Mouse (Mus musculus) CH12F3 (cell line): ENCODE results near the gene Unc5c.

Experiments used
- in situ Hi-C: fragments of 300-500 bp; cut with MboI; formaldehyde crosslinking; loops from 2 replicates; pipeline ENCODE4 v1.14.3; 2020; ENCODE audit warnings: low sequenced_read_pairs

Unc5c gene

DNA sequence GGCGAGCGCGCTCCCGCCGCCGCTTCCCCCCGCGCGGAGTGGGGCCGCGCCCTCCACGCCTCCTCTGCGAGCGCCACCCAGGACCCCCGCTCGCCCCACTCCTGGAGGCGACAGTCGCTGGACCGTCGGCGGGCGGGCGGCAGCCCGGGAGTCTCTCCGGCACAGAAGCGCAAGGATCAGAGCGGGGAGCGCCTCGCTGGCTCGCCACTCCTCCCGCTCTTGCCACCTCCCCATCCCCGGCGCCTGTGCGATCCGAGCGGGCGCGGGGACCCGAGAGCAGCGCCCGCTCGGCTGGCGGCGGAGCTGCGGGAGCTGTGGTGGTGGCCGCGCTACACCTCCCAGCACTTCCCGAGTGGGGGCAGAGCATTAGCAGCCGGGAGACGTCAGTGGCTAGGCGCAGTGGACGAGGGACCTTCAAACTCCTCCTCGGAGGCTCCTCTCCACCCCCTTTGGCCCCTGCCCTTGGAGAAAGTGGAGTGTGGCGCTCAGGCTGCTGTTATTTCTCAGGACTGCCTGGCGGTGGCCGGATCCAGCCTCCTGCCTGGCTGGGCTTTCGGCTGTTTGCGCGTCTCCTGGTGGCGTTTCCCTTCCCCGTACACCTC is at the start of gene Unc5c:
Unc5c (plus strand) TSS at position 113 of the 602 bp plus-strand sequence.
- in situ Hi-C loops, result no loop called here

- in situ Hi-C loops, result no loop called here
These were observed 7.5 kb upstream of the Unc5c start for GRCm38 (mm10) chr3:141457475-141457874.

DNA sequence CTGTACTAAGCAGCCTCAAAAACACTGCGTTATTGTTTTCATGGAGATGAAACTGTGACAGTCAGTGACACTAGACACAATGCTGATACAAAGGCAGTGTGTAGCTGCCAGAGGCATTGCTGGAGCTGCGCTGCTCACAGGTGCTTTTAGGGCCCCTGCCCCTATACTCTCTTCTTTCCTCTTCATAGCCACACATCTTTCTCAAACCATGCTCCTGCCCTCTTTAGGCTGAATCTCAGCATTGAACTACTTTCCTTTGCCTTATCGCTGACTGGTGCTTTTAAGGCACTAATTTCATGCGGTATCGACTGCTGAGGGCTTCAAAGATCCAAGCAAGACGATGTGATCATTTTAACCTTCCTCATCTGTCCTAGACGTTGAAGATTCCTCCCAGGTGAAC is 2.5 kb upstream of the Unc5c start:
- in situ Hi-C loops, result no loop called here

- in situ Hi-C loops, result no loop called here
These were observed 319 bp upstream of the Unc5c start for GRCm38 (mm10) chr3:141464691-141465103.

- in situ Hi-C loops, result no loop called here
These were observed 1.0 kb downstream of the Unc5c start for GRCm38 (mm10) chr3:141466061-141466460.

DNA sequence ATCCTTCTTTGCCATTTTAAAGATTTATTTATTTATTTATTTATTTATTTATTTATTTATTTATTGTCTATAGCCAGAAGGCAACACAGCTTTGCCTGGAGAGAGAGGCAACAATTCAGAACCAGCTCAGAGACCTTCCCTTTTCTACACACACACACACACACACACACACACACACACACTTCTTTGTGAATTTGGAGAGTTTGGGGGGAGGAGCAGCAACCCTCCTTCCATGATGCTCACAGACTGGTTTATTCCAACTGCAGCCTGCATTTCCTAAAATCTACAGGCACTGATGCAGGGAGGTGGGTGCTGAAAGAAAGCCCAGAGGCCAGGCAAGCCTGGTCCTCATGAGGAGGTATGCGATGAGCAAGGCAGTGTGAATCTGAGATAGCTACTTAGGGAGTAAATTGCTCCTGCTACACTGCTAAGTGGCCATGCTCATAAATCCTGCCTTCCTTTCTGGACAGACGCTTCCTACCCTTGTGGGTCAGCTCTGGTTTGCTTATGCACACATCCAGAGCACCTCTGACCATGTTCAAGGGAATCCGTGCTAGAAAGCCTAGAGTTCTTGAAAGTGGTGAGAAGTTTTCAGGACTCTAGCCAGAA is 1.8 kb downstream of the Unc5c start:
- in situ Hi-C loops, result no loop called here

- in situ Hi-C loops, result no loop called here
These were observed 4.3 kb downstream of the Unc5c start for GRCm38 (mm10) chr3:141469338-141469737.

- in situ Hi-C loops, result no loop called here
These were observed 8.2 kb downstream of the Unc5c start for GRCm38 (mm10) chr3:141473205-141473604.

- in situ Hi-C loops, result no loop called here
These were observed 10.4 kb downstream of the Unc5c start for GRCm38 (mm10) chr3:141475389-141475788.

GRCm38 (mm10) chr3:141475919-141476318 is 10.9 kb downstream of the Unc5c start:
- in situ Hi-C loops, result no loop called here

DNA sequence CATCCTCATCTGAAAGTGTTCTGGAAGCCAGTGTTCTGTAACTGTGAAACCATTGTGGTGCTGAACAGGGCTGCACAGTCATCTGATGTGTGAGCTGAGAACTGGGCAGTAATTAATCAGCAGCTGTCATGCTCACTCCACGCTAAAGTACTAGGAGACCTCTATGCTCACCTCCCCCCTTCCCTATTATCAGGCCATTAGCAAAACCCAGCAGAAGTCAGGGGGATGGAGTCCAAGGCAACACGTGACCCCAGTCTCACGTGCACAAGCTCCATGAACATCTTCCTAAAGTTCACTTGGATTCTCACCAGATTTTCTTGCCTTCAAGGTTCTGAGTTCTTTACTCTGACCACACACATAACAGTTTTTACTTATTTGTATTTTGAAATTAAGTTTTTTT is 11.7 kb downstream of the Unc5c start:
- in situ Hi-C loops, result no loop called here

DNA sequence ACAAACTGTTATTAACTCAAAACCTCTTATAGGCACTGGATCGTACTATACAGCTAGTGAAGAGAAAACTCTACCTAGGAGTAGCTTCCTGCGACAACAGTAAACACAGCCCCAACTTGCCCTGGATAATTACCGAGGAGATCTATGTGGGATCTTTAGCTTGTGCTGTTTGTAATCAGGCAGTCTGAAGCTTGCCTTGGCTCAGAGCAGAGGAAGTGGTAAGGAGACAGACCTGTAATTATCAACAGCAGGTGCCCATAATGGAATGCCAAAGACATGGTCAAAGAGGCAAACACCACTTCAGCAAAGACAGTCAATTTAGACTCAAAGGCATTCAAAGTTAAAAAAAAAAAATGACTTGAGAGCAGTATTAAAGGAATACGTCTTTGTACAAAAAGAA is 17.4 kb downstream of the Unc5c start:
- in situ Hi-C loops, result no loop called here

DNA sequence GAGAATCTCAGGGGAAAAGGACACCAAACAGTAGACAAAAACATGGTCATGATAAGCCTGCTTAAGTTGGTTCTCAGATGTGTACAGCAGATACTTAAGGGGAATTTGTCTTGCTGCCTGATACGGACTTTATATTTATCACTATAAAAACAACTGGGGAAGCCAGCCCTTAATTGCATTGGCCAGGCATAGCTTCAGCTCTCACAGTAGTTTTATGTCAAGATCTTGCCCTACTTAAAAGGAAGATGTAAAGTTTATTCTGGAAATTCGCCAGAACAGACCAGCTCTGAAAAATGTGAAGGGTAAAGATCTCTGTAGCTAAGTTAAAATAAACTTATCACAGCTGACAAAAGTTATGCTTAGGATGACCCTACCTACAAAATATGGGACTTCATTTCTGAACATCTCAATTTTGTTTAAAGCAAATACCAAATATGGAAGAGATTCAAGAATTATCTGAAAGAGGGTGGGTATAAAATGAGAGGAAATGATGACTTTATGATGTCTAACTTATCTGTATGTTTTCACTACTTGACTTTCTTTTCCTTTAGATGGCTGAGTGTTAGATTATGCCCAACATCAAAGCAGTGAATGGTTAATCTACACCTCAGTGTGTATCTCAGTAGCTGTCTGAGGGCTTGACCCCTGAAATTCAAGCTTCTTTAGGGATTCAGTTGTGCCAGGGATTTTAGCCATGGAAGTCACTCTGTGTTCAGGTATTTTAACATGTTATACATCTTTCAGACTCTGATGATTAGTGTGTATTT is 18.8 kb downstream of the Unc5c start:
- in situ Hi-C loops, result no loop called here

DNA sequence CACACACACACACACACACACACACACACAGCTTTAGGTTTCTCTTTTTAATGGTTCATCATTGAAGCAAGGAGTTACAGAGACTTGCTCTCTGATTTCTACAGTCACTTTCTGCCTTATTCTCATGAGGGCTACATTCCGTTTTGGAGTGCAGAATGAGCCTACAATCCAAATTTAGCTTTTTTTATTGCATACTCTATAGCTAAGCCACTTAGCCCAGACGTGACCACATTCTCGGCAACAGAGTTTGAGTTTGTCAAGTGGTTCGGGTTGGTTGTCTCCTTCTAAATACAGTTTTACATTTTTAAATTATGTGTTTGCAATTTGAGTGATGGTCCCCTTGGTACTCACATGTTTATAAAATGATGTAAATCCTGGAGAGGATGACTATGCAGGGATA is 20.2 kb downstream of the Unc5c start:
- in situ Hi-C loops, result no loop called here

GRCm38 (mm10) chr3:141490647-141491046 is 25.6 kb downstream of the Unc5c start:
- in situ Hi-C loops, result no loop called here

- in situ Hi-C loops, result no loop called here
These were observed 26.4 kb downstream of the Unc5c start for GRCm38 (mm10) chr3:141491272-141491950.

DNA sequence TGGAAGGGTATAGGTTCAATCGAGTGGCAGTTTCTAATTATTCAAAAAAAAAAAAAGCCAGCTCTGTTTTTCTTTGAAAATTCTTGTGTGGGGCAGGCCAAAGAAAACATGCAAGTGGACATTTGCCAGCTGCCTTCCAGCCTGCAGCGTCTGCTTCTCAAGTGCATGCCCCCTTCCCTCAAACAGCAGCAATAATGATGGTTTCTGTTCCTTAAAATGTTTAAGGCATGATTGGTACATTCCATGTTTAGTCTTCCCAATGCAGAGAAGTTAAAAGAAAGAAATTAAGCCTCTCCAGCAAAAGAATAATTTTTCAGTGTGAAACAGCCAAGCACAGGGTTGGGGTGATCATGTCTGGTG is 26.9 kb downstream of the Unc5c start:
- in situ Hi-C loops, result no loop called here

GRCm38 (mm10) chr3:141493000-141493399 is 28.0 kb downstream of the Unc5c start:
- in situ Hi-C loops, result no loop called here

GRCm38 (mm10) chr3:141498348-141499056 is 33.5 kb downstream of the Unc5c start:
- in situ Hi-C loops, result no loop called here

GRCm38 (mm10) chr3:141501845-141502505 is 37.0 kb downstream of the Unc5c start:
- in situ Hi-C loops, result no loop called here

- in situ Hi-C loops, result no loop called here
These were observed 38.3 kb downstream of the Unc5c start for GRCm38 (mm10) chr3:141503331-141503730.
